Mouse (Mus musculus) layer of hippocampus, adult 9-10 months (tissue): ENCODE results near the gene B3galt4.

Experiments
- DNase-seq: peaks from one replicate; pipeline ENCODE4 v3.0.0; 2022; ENCODE audit warnings: low spot score

B3galt4 gene

GRCm38 (mm10) chr17:33943454-33943853 is 7.8 kb downstream of the B3galt4 start:
- DNase-seq: no peak

GRCm38 (mm10) chr17:33941381-33941780 is 9.9 kb downstream of the B3galt4 start:
- DNase-seq: no peak

GRCm38 (mm10) chr17:33940981-33941380 is 10.3 kb downstream of the B3galt4 start:
- DNase-seq: no peak

GRCm38 (mm10) chr17:33940206-33940805 is 11.0 kb downstream of the B3galt4 start, which contains the start of the genes Pfdn6 and Wdr46:
Gene Pfdn6, minus strand, starts transcription at chr17:33940343.
Gene Wdr46, plus strand, starts transcription at chr17:33940660.
- peak; percentile 84 for DNase-seq

GRCm38 (mm10) chr17:33938783-33939182 is 12.5 kb downstream of the B3galt4 start:
- no peak for DNase-seq

GRCm38 (mm10) chr17:33936993-33937392 is 14.3 kb downstream of the B3galt4 start:
- DNase-seq: no peak

- DNase-seq: no peak
Measured at GRCm38 (mm10) chr17:33935422-33936055, 15.7 kb downstream of the B3galt4 start.

GRCm38 (mm10) chr17:33932970-33933369 is 18.3 kb downstream of the B3galt4 start:
- no peak for DNase-seq

GRCm38 (mm10) chr17:33932448-33932847 is 18.8 kb downstream of the B3galt4 start:
- DNase-seq: no peak

- no peak for DNase-seq
Measured at GRCm38 (mm10) chr17:33931947-33932346, 19.3 kb downstream of the B3galt4 start.

- DNase-seq: no peak
Measured at GRCm38 (mm10) chr17:33931159-33931866, 20.0 kb downstream of the B3galt4 start.

- DNase-seq: no peak
Measured at GRCm38 (mm10) chr17:33930280-33931158, 20.8 kb downstream of the B3galt4 start.

GRCm38 (mm10) chr17:33929371-33930279 is 21.7 kb downstream of the B3galt4 start, which contains the start of gene Rgl2:
Gene Rgl2, plus strand, starts transcription at chr17:33929543.
- peak; percentile 69 for DNase-seq

GRCm38 (mm10) chr17:33928251-33928947 is 22.9 kb downstream of the B3galt4 start:
- no peak for DNase-seq

- DNase-seq: no peak
Measured at GRCm38 (mm10) chr17:33926207-33926932, 24.9 kb downstream of the B3galt4 start.

GRCm38 (mm10) chr17:33925406-33926116 is 25.7 kb downstream of the B3galt4 start:
- no peak for DNase-seq

GRCm38 (mm10) chr17:33924577-33925283 is 26.6 kb downstream of the B3galt4 start:
- DNase-seq: no peak

- no peak for DNase-seq
Measured at GRCm38 (mm10) chr17:33921361-33921760, 29.9 kb downstream of the B3galt4 start.
